In the genomic region with DNA sequence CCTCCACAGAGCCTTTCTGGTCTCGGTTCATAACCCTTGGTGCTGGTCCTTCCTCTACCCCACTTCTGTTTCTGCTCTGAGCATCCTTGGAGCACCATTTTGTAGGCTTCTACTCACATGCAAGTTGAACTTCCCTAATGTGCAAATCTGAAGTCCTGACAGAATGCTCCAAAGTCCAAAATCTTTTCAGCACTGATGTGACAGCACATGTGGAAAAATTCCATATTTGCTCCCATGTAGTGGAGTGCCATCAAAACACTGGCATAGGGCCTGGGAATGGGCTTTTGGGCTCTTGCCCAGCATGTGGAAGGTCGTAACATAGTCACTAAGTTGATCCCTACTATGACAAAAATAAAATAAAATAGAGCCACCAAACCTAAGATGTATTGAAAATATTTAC, we compare ENCODE assay signal across 22 mouse cellular contexts. TPM values are rescaled to one million over a fixed set of nuclear protein-coding genes. Genes with fewer than 3 reads are reported as not detected.
"Had no signal": no experiment of that assay in that cellular context is flagged by ENCODE, and none has a peak within 500 bp of the region (broad histone marks: within the 10 kb centered on the region; RNA-seq: fewer than 3 reads in every experiment).

No protein-coding gene starts in this region.

- DNase-seq: kidney, adult 2 months; kidney, postnatal 25 days; layer of hippocampus, adult 9-11 months; liver; liver, postnatal 0 days; lung, postnatal 14 days; retina, postnatal 1 day; right cerebral cortex, postnatal 25 days; spleen, adult 18-20 months; thymus, postnatal 25 days had no signal

- H3K4me3 ChIP-seq: layer of hippocampus, adult 2 months; limb, embryonic 10.5 days; limb, embryonic 13.5 days; lung, embryonic 15.5 days; midbrain, embryonic 12.5 days; myocyte; neural tube, embryonic 13.5 days; stomach, embryonic 15.5 days had no signal

- H3K4me1 ChIP-seq: midbrain, embryonic 12.5 days had no signal

RNA-seq across cellular contexts. Expression of gene Tm4sf1, which starts 3.8 kb away (rescaled TPM):
- total RNA-seq: megakaryocyte progenitor cell, adult 5-6 weeks; megakaryocyte-erythroid progenitor cell, adult 5-6 weeks; monocyte, adult 5-6 weeks; neutrophil, adult 5-6 weeks had no signal
